Mouse (Mus musculus): ENCODE data around the gene Iqce.

Gene Iqce

DNA sequence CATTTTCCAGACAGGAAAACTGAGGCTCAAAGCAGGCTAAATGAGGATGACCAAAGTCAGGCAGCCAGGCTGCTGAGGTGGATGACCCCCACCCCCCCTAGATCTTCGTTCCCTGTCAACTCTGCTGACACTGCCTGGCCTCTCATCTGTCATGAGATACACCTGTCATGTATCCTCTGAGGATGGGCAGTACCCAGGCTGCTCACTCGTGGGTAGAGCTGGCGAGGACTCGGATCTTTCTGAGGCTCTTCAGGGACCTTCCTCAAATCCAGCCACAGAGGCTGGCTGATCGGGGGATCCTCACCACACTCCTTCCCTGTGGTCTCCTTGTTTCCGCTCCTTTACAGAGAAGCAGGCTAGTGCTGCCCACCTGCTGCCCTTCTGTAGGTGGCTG, 86.1 kb downstream of the Iqce start:
- DNase-seq (ENCODE audit: low read depth, low spot score), result peak; percentile 53

DNA sequence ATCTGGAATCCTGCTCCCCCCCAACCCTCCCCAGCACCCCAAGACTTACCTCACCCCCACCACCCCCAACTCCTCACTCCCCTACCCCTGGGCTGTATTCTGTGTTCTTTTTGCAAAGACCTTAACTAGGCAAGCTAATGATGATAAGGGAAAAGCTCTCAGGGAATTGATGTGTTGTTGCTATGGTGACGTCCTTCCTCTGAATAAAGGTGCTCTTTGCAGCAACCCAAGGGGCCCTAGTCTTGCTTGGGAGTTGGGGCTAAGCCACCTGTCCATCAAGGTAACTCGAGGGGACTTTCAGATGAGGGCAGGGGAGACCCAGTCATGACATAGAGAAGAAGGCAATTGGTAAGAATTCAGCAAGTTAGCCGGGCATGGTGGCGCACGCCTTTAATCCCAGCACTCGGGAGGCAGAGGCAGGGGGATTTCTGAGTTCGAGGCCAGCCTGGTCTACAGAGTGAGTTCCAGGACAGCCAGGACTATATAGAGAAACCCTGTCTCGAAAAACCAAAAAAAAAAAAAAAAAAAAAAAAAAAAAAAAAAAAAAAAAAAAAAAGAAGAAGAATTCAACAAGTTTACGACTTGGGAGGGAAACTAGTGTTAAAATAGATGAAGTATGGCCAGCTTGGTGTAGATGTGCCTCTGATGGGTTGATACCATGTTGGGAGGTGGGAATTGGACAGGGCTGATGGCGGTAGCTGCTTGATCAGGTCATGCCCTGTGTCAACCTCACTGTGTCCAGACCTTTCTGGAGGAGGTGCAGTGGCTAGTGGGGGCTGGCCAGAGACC, 86.7 kb downstream of the Iqce start:
- peak; percentile 66 for DNase-seq (ENCODE audit: low read depth, low spot score)

DNA sequence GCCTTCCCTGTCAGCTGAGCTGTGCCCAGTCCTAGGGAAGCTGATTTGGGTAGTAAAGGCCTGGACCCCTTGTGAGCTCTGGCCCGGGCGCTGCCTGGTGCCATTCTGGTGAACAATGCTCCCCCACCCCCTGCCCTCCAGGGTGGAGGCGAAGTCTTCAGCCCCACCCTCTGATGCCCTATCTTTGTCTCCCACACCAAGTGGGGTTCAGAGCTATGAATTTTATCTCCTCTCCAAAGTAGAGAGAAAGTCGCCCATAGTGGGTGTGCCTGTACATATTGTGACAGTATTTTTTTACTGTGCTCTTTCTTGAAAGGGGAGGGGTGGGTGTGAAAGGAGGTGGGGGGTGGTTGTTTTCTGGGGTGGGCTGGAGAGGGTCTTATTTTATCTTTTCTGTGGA, 87.3 kb downstream of the Iqce start:
- DNase-seq (ENCODE audit: low read depth, low spot score), result no peak

DNA sequence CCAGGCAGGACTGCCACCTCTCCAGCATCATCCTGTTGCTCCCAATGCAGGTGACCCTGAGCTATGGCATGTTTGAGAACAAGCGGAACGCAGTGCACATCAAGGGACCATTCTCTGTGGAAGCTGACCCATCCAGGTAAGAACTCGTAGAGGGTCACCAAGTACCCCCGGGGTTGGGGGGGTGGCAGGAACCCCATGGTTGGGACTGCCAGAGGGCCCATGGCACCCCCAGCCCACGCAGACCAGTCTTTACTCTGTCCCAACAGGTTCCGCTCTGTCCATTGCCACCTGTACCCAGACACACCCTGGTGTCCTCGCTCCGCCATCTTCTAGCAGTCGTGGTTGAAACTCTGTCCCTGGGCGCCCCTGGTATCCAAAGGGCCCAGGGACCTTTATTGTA, 88.0 kb downstream of the Iqce start:
- DNase-seq (ENCODE audit: low read depth, low spot score), result no peak

DNA sequence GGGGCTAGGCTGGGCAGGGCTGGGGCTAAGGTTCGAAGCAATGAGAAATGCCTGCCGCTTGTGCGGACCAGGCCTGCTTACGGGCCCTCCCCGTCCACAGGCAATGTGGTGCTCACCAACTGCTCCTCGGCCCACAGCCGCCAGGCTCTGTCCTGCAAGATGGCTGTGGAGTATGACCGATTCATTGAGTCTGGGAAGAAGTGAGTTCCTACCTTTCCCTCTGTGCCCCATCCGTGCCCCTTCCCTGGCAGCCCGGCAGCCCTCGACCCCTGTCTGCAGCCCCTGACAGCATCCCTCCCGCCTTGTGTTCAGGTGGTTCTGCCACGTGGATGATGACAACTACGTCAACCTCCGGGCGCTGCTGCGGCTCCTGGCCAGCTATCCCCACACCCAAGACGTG, 90.0 kb downstream of the Iqce start:
- no peak for DNase-seq (ENCODE audit: low read depth, low spot score)
